Mouse (Mus musculus) lung, postnatal 0 days (tissue): ENCODE results near the gene Gm20696. TPM values are rescaled to one million over a fixed set of nuclear protein-coding genes. Genes with fewer than 3 reads are reported as not detected.

Experiments
- ATAC-seq: fragments of 200-750 bp; cut with Nextera tagmentation; 2 replicates; pipeline ENCODE4 v1.8.0; 2017; ENCODE audit warnings: moderate library complexity
- DNase-seq: peaks from one replicate; pipeline ENCODE4 v3.0.0-alpha.2; 2016; ENCODE audit warnings: low spot score
- H3K27ac ChIP-seq: fragments of 300-500 bp; sonication (generic); 2 replicates; pipeline ENCODE4 v1.5.1; 2014; ENCODE audit warnings: antibody characterized with exemption, mild to moderate bottlenecking, low read length, mixed read lengths
- H3K27me3 ChIP-seq: fragments of 300-500 bp; sonication (generic); replicated peaks from 2 replicates; pipeline ENCODE4 v1.6.1; 2014; ENCODE audit warnings: low read length, mixed read lengths; ENCODE audit not compliant: insufficient read depth
- H3K36me3 ChIP-seq: fragments of 300-500 bp; sonication (generic); 2 replicates; pipeline ENCODE4 v1.6.1; 2014; ENCODE audit warnings: low read length, mixed read lengths; ENCODE audit not compliant: insufficient read depth
- H3K4me1 ChIP-seq: fragments of 300-500 bp; sonication (generic); 2 replicates; pipeline ENCODE4 v1.6.1; 2014; ENCODE audit warnings: antibody characterized with exemption, low read depth, low read length, mixed read lengths; ENCODE audit not compliant: insufficient read depth
- H3K4me2 ChIP-seq: fragments of 300-500 bp; sonication (generic); replicated peaks from 2 replicates; pipeline ENCODE4 v1.6.1; 2014; ENCODE audit warnings: low read depth, mild to moderate bottlenecking, low read length, moderate library complexity, mixed read lengths
- H3K4me3 ChIP-seq: fragments of 300-500 bp; sonication (generic); 2 replicates; pipeline ENCODE4 v1.5.1; 2014; ENCODE audit warnings: low read depth, low read length
- H3K9ac ChIP-seq: fragments of 300-500 bp; sonication (generic); replicated peaks from 2 replicates; pipeline ENCODE4 v1.6.1; 2014; ENCODE audit warnings: low read depth, mild to moderate bottlenecking
- H3K9me3 ChIP-seq: fragments of 300-500 bp; sonication (generic); 2 replicates; pipeline ENCODE4 v1.6.1; 2016; ENCODE audit warnings: low read length, mixed read lengths
- CTCF ChIP-seq: IDR thresholded peaks from 2 replicates; pipeline ENCODE4 v1.5.1; 2016; ENCODE audit warnings: antibody characterized with exemption, mild to moderate bottlenecking
- EP300 ChIP-seq: IDR thresholded peaks from 2 replicates; pipeline ENCODE4 v1.6.1; 2016; ENCODE audit warnings: antibody characterized with exemption, mild to moderate bottlenecking, control low read depth
- WGBS: fragments of 180-500 bp; shearing (Covaris S2); extraction: QIAGEN DNeasy Blood & Tissue Kit; methylation state at CpG from one replicate; pipeline ENCODE4 v1.1.7; 2014; 5-methylcytosine and 5-hydroxymethylcytosine counted together
- polyA plus RNA-seq: library from polyadenylated mRNA; unstranded; fragments of >200 nt; fragmentation: Nextera tagmentation; extraction: Ambion mirVana; gene quantifications from 2 replicates; pipeline ENCODE4 v1.2.1, GENCODE M21; 2015

The Gm20696 gene
- polyA plus RNA-seq, 1 experiment from 2014 or later, result 2.3 TPM

GRCm38 (mm10) chr6:99575633-99576032 lies 91.0 kb downstream of the Gm20696 start:
- Histone ChIP-seq H3K4me1 (no peaks in the 10 kb centered on the region), H3K4me3 (no peak overlapping the region), H3K36me3 (no peaks in the 10 kb centered on the region), H3K27ac (no peak overlapping the region), H3K9ac (no peak overlapping the region), H3K9me3 (no peaks in the 10 kb centered on the region), H3K4me2 (no peak overlapping the region), H3K27me3 (no peaks in the 10 kb centered on the region)
- 63% methylated on average over 6 of the region's 6 CpGs for WGBS
- TF ChIP-seq EP300 (no peak), CTCF (no peak)
- 0 out of 2 replicates have a peak, but pooled peaks have one; percentile 23 for ATAC-seq
- DNase-seq, result no peak

DNA sequence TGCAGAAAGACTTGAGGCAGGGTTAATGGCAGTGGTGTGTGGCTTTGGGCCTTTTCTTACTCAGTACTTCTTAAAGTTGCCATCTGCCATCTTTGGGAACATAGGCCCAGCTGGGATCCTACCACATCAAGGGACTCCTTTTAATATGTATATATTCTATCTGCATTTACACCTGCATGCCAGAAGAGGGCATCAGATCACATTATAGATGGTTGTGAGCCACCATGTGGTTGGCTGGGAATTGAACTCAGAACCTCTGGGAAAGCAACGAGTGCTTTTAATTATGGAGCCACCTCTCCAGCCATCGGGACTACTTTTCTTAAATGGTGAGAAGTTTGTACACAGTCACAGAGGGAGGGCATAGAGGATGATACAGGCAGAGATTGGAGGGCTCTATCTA lies 93.3 kb downstream of the Gm20696 start:
- H3K4me1 ChIP-seq, result no peaks in the 10 kb centered on the region
- DNase-seq (no peak), ATAC-seq (no peak)
- H3K9me3 ChIP-seq, result no peaks in the 10 kb centered on the region
- no peak overlapping the region for H3K27ac ChIP-seq
- TF ChIP-seq EP300, result no peak
- peak; percentile 24; the same call in 1 of the 2 replicates for TF ChIP-seq CTCF
- H3K4me3 ChIP-seq, result no peak overlapping the region
- H3K27me3 ChIP-seq, result no peaks in the 10 kb centered on the region
- 90% methylated on average over 2 of the region's 2 CpGs for WGBS
- no peak overlapping the region for H3K4me2 ChIP-seq
- no peaks in the 10 kb centered on the region for H3K36me3 ChIP-seq
- no peak overlapping the region for H3K9ac ChIP-seq

DNA sequence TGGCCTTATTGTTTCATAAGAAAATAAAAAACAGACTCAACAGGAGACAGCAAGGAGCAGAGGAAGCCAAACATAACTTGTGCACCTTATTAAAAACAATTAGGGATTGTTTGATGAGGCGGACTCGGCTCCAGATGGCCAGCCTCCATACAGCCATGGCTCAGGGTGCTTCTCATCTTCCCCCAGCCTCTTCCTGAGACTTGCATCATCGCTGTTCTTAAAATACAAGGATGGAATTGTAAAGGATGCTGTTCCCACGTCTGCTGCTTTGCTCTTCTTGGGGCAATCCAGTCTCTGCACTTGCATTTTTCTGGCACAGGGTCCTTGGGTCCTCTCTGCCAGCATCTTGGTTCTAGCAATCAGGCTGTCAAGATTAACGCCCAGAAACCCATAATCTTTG lies 94.5 kb downstream of the Gm20696 start:
- Histone ChIP-seq H3K9ac (no peak overlapping the region), H3K4me3 (no peak overlapping the region), H3K4me1 (no peaks in the 10 kb centered on the region), H3K27ac (no peak overlapping the region), H3K27me3 (no peaks in the 10 kb centered on the region), H3K36me3 (no peaks in the 10 kb centered on the region), H3K9me3 (no peaks in the 10 kb centered on the region), H3K4me2 (no peak overlapping the region)
- no peak for ATAC-seq
- no peak for DNase-seq
- TF ChIP-seq CTCF, result no peak
- 83% methylated on average over 5 of the region's 5 CpGs for WGBS

DNA sequence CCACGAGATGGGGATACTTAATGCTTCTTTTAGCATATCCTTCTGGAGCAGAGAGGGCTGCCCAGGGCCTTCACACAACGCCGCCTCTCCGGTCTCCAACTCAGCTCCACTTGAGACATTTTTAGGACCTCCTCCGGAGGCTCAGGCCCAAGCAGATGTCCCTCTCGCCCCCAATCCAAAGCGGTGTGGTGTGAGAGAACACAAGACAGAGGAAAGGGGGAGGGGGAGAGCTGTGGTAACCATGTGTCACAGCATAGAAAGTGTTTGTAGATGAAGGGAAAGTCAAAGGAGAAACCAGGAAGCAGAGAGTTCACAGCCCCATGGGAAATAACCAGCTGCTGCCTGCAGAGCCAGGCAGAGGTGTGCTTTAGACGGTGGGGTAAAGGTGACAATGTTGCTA lies 99.7 kb downstream of the Gm20696 start:
- DNase-seq, result peak; percentile 39
- Histone ChIP-seq H3K27ac (no peak overlapping the region), H3K36me3 (no peaks in the 10 kb centered on the region), H3K4me3 (no peak overlapping the region), H3K27me3 (no peaks in the 10 kb centered on the region), H3K9me3 (no peaks in the 10 kb centered on the region), H3K4me2 (no peak overlapping the region), H3K9ac (no peak overlapping the region), H3K4me1 (no peaks in the 10 kb centered on the region)
- ATAC-seq, result 0 out of 2 replicates have a peak, but pooled peaks have one; percentile 46
- WGBS, result 41% methylated on average over 8 of the region's 8 CpGs
- TF ChIP-seq CTCF (no peak), EP300 (no peak)

DNA sequence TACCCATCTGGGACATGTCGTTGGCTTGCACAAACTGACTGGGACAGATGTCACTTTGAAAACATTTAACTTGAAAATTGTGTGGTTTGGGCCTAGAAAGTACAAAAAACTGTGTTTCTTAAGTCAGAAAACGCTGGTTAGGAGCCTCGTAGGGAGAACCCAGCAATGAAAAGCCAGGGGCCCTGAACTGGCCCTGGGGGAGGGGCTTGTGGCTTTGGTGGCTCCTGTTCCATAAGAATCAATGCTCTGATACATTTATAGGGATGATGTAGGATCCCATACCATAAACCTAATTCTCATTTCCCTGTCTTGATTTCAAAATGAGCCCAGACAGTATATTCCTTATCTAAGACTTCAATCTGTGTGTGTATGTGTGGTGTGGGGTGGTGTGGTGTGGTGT lies 101.8 kb downstream of the Gm20696 start:
- no peak for ATAC-seq
- no peak overlapping the region for H3K4me3 ChIP-seq
- 74% methylated on average over 3 of the region's 3 CpGs for WGBS
- TF ChIP-seq CTCF, result no peak
- no peak for TF ChIP-seq EP300
- H3K27ac ChIP-seq, result no peak overlapping the region
- H3K27me3 ChIP-seq, result no peaks in the 10 kb centered on the region
- no peaks in the 10 kb centered on the region for H3K4me1 ChIP-seq
- no peaks in the 10 kb centered on the region for H3K36me3 ChIP-seq
- no peak overlapping the region for H3K4me2 ChIP-seq
- no peak overlapping the region for H3K9ac ChIP-seq
- no peak for DNase-seq
- no peaks in the 10 kb centered on the region for H3K9me3 ChIP-seq

GRCm38 (mm10) chr6:99556950-99557349 lies 109.6 kb downstream of the Gm20696 start:
- ATAC-seq, result peak; percentile 73
- Histone ChIP-seq H3K4me1 (no peaks in the 10 kb centered on the region), H3K9me3 (no peaks in the 10 kb centered on the region), H3K36me3 (no peaks in the 10 kb centered on the region), H3K4me2 (no peak overlapping the region), H3K4me3 (no peak overlapping the region), H3K27ac (no peak overlapping the region), H3K9ac (no peak overlapping the region), H3K27me3 (no peaks in the 10 kb centered on the region)
- 70% methylated on average over 5 of the region's 5 CpGs for WGBS
- DNase-seq, result peak; percentile 52
- TF ChIP-seq EP300 (peak; percentile 70), CTCF (no peak)

DNA sequence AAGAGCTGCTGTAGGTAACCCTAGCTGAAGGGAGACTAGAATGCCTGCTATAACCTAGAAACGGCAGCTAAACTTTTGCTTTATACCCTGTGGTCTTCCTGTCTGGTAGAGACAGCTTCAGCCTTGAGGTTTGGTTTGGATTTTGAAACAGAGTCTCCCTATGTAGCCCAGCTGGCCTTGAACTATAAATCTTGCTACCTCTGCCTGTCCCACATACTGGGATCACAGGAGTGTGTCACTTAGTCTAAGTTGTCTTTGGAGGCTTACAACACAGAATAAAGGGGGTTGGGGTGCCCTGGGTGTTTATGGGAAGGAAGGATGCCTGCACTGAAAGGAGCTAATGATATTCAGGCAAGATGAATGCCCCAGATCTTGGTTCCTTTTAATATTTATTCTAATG lies 113.8 kb downstream of the Gm20696 start:
- no peak for TF ChIP-seq CTCF
- no peak for TF ChIP-seq EP300
- Histone ChIP-seq H3K9ac (no peak overlapping the region), H3K9me3 (no peaks in the 10 kb centered on the region), H3K36me3 (no peaks in the 10 kb centered on the region), H3K4me2 (no peak overlapping the region), H3K27me3 (no peaks in the 10 kb centered on the region), H3K4me3 (no peak overlapping the region), H3K27ac (no peak overlapping the region), H3K4me1 (no peaks in the 10 kb centered on the region)
- DNase-seq (no peak), ATAC-seq (no peak)
- WGBS, result 64% methylated on average over 1 of the region's 1 CpGs
